Mouse (Mus musculus): ENCODE measurements around the gene Szrd1. TPM values are rescaled to one million over a fixed set of nuclear protein-coding genes. Genes with fewer than 3 reads are reported as not detected.

Gene Szrd1
- total RNA-seq, 2 experiments from 2014 or later, result 161 to 166 TPM

- intact Hi-C loops (cut with DNase I; ENCODE audit: low total_unique reads), result no loop called here
These were observed 10.3 kb downstream of the Szrd1 start for GRCm38 (mm10) chr4:141129190-141129710.

GRCm38 (mm10) chr4:141123065-141123464 is 16.5 kb downstream of the Szrd1 start:
- intact Hi-C loops (cut with DNase I; ENCODE audit: low total_unique reads), result no loop called here
- no peak for DNase-seq

More at GRCm38 (mm10) chr4:141129190-141129710, 10.3 kb downstream of the Szrd1 start:
- no peak for DNase-seq

- intact Hi-C loops (cut with DNase I; ENCODE audit: low total_unique reads), result no loop called here
- no peak for DNase-seq
These were observed 16.9 kb downstream of the Szrd1 start for GRCm38 (mm10) chr4:141122663-141123062.

- intact Hi-C loops (cut with DNase I; ENCODE audit: low total_unique reads), result no loop called here
- peak; percentile 62 for DNase-seq
These were observed 18.9 kb downstream of the Szrd1 start for GRCm38 (mm10) chr4:141120700-141121099.

- intact Hi-C loops (cut with DNase I; ENCODE audit: low total_unique reads), result no loop called here
- no peak for DNase-seq
These were observed 20.9 kb downstream of the Szrd1 start for GRCm38 (mm10) chr4:141118691-141119090.

- intact Hi-C loops (cut with DNase I; ENCODE audit: low total_unique reads), result no loop called here
- DNase-seq, result no peak
These were observed 24.2 kb downstream of the Szrd1 start for GRCm38 (mm10) chr4:141115398-141115797.

GRCm38 (mm10) chr4:141114521-141114981 is 25.0 kb downstream of the Szrd1 start:
- intact Hi-C loops (cut with DNase I; ENCODE audit: low total_unique reads), result no loop called here
- peak; percentile 45 for DNase-seq

- peak; percentile 33 for DNase-seq
- intact Hi-C loops (cut with DNase I; ENCODE audit: low total_unique reads), result no loop called here
These were observed 25.7 kb downstream of the Szrd1 start for GRCm38 (mm10) chr4:141113831-141114230.

DNA sequence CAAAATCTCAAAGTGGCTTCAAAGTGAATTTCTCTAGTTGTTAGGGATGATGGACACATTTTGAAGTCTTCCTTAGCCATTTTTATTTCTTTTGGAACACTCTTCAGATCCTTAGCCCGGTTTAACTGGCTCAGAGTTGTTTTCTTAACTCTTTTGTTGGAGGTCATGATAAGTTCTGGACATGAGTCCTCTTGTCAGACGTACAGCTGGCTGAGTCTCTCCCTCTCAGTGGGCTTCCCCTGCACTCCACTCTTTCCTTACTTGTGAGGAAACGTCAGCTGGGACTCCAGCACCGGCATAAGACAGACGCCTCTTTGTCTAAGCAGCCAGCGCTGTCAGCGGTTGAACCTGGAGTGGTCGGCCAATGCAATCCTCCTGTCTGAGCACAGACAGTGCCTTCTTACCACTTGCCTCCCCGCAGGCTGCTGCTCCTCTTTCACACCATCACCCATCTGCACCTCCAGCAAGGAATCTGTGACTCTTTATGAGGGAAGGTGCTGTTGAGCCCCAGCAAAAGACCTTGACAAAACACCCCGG is 31.3 kb downstream of the Szrd1 start:
- intact Hi-C loops (cut with DNase I; ENCODE audit: low total_unique reads), result no loop called here
- DNase-seq, result no peak

GRCm38 (mm10) chr4:141106526-141107183 is 32.9 kb downstream of the Szrd1 start:
- intact Hi-C loops (cut with DNase I; ENCODE audit: low total_unique reads), result no loop called here
- peak; percentile 28 for DNase-seq

DNA sequence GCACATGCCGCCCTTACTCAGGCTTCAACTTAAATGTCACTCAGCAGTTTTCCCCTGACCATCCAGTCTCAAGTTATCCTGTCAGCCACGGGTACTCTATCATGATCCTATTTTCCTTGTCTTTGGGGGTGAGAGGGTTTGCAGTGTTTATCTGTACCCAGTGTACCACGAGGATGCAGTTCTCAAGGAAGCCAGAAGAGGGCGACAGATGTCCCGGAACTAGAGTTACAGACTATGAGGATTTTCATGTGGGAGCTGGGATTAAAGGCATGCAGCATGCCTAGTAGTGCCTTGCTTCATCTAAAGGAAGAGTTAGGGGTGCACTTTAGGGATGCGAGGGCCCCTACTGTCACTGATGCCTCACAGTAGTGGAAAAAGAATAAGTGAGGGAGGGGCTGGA is 37.7 kb downstream of the Szrd1 start:
- no peak for DNase-seq
- intact Hi-C loops (cut with DNase I; ENCODE audit: low total_unique reads), result no loop called here

DNA sequence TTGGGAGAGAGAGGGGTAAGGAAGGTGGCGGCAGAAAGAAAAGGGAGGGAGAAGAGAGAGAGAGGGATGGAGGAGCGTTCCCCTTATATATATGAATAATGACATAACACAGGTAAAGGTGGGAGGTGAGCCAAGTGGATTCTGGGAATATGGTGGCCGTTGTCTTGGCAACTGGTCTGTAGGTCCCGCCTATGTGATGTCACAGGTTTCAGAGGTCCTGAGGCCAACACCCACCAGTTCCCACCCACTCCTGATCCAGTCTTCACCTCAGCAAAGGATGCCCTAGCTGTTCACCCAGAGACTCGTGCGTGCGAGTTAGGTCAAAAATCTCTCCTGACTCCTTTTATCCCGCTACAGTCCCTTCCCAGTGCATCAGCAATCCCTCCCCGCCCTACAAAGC is 38.3 kb downstream of the Szrd1 start:
- no peak for DNase-seq
- intact Hi-C loops (cut with DNase I; ENCODE audit: low total_unique reads), result no loop called here

DNA sequence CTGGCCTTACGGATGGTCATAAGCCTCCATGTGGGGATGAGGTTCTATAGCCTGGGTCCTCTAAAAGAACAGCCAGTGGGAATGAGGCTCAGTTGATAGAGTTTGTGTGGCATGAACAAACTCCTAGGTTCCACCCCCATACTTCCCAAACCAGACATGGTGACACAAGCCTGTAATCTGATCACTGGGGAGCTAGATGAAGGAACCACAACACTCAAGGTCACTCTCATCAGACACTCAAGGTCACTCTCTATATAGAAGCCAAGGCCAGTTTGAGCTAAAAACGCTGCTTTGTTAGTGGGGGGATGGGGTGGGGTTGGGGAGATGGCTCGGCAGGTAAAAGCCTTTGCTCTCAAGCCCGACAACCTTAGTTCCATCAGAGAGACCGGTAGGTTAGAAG is 39.6 kb downstream of the Szrd1 start:
- intact Hi-C loops (cut with DNase I; ENCODE audit: low total_unique reads), result no loop called here
- no peak for DNase-seq

GRCm38 (mm10) chr4:141098935-141099334 is 40.6 kb downstream of the Szrd1 start:
- no peak for DNase-seq
- intact Hi-C loops (cut with DNase I; ENCODE audit: low total_unique reads), result no loop called here

DNA sequence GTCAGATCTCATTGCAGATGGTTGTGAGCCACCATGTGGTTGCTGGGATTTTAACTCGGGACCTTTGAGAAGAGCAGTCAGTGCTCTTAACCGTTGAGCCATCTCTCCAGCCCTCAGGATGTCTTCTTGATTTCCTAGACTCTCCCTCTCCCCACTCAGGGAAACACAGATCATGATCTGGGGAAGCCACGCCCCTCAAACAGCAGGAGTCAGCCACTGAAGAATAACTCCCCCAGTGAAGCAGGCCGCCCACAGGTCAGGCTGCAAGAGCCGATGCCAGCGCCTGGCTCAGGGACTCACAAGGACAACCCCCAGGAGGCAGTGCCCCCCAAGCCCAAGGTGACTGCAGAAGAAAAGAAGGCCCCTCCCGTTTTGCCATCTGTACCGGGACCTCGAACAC is 42.9 kb downstream of the Szrd1 start:
- DNase-seq, result no peak
- intact Hi-C loops (cut with DNase I; ENCODE audit: low total_unique reads), result no loop called here

- DNase-seq, result peak; percentile 3
- intact Hi-C loops (cut with DNase I; ENCODE audit: low total_unique reads), result no loop called here
These were observed 44.6 kb downstream of the Szrd1 start for GRCm38 (mm10) chr4:141095016-141095415.

DNA sequence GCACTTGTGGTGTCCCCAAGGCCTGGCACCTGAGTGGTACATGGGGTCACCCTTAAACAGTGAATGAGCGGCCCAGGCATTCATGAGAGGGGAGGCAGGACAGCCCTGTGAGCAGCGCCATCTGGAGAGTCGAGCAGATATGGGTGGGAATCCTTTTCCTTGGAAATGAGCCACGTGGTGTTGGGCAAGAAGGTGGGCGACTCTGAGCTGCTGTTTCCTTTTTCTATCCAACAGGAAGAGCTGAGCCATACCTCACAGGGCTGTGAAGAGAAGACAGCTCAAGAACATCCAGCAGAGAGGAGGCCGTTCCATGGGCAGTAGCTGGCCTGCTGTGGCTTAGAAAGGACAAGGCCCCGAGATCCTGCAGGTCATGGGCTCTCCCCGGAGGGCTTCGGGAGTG is 50.9 kb downstream of the Szrd1 start:
- DNase-seq, result peak; percentile 3
- intact Hi-C loops (cut with DNase I; ENCODE audit: low total_unique reads), result no loop called here

GRCm38 (mm10) chr4:141088033-141088432 is 51.5 kb downstream of the Szrd1 start, which contains the start of gene Spata21:
Gene Spata21 (plus strand): TSS chr4:141088333.
- DNase-seq, result no peak
- intact Hi-C loops (cut with DNase I; ENCODE audit: low total_unique reads), result no loop called here

GRCm38 (mm10) chr4:141086862-141087261 is 52.7 kb downstream of the Szrd1 start:
- intact Hi-C loops (cut with DNase I; ENCODE audit: low total_unique reads), result no loop called here

DNA sequence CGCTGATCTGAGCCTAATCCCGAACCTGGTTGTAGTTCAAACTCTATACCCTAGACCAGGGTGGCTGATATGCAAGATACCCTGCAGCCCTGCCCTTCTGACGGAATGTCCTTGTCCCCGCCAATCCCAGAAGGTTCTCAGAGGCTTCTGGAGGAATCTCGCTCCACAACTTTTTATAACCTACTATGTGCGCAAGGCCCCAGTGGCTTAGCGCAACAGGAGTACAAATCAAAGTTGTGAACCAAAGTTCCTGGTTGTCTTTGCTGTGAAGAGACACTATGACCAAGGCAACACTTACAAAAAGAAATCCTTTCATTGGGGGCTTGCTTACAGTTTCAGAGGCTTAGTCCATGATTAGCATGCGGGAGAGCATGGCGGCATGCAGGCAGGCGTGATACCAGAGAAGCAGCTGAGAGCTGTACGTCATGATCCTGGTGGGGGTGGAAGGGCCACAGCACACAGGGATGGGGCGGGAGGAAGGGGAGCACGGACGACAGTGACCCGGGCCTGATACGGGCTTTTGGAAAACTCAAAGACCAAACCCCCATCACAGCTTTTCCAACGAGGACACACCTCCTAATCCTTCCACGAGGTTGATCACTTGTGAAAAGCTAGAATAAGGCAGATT is 61.0 kb downstream of the Szrd1 start:
- intact Hi-C loops (cut with DNase I; ENCODE audit: low total_unique reads), result no loop called here

More at GRCm38 (mm10) chr4:141086862-141087261, 52.7 kb downstream of the Szrd1 start:
- no peak for DNase-seq

More for the DNA sequence above, 61.0 kb downstream of the Szrd1 start:
- no peak for DNase-seq

All from gastrocnemius, postnatal 14 days (tissue).